Mouse (Mus musculus) MEL (cell line): ENCODE data around the gene Slc17a7. TPM values are rescaled to one million over a fixed set of nuclear protein-coding genes. Genes with fewer than 3 reads are reported as not detected.

Source experiments
- DNase-seq: peaks from one replicate; pipeline ENCODE4 v3.0.0; 2011; ENCODE audit warnings: low read depth, low spot score
- H3K27ac ChIP-seq: 2 replicates; pipeline ENCODE4 v1.5.1; 2012; ENCODE audit warnings: low read depth, mild to moderate bottlenecking, control low read depth, low read length, moderate library complexity; ENCODE audit not compliant: control insufficient read depth
- H3K27me3 ChIP-seq, 2 experiments: fragments of 150-350 bp in 1 of 2; sonication (generic) in 1 of 2; 2 replicates each; pipeline ENCODE4 v1.6.1; 2012; ENCODE audit warnings: low read length in 2 of 2, mild to moderate bottlenecking in 2 of 2, improper control_type of control experiment in 1 of 2, moderate library complexity in 1 of 2; ENCODE audit not compliant: insufficient read depth in 2 of 2, control insufficient read depth in 1 of 2
- H3K36me3 ChIP-seq, 2 experiments: 2 replicates each; pipeline ENCODE4 v1.6.1; 2012 to 2014; ENCODE audit warnings: low read length in 2 of 2, improper control_type of control experiment in 1 of 2, inconsistent platforms in 1 of 2, mild to moderate bottlenecking in 1 of 2; ENCODE audit not compliant: insufficient read depth in 2 of 2, control insufficient read depth in 1 of 2
- H3K4me1 ChIP-seq, 2 experiments: fragments of 150-350 bp in 1 of 2; sonication (generic) in 1 of 2; 2 replicates each; pipeline ENCODE4 v1.6.1; 2012; ENCODE audit warnings: low read length in 2 of 2, improper control_type of control experiment in 1 of 2, mild to moderate bottlenecking in 1 of 2; ENCODE audit not compliant: insufficient read depth in 2 of 2, control insufficient read depth in 1 of 2
- H3K4me3 ChIP-seq, 2 experiments: fragments of 150-350 bp in 1 of 2; sonication (generic) in 1 of 2; 2 replicates each; pipeline ENCODE4 v1.5.1; 2012; ENCODE audit warnings: low read depth in 2 of 2, low read length in 2 of 2, mild to moderate bottlenecking in 2 of 2, moderate library complexity in 2 of 2, control low read depth in 1 of 2, improper control_type of control experiment in 1 of 2; ENCODE audit not compliant: control insufficient read depth in 1 of 2, insufficient read depth in 1 of 2
- H3K79me2 ChIP-seq: 2 replicates; pipeline ENCODE4 v1.6.1; 2012; ENCODE audit warnings: mild to moderate bottlenecking, low read length, moderate library complexity; ENCODE audit not compliant: control insufficient read depth, poor library complexity, insufficient read depth
- H3K9ac ChIP-seq: 2 replicates; pipeline ENCODE4 v1.6.1; 2012; ENCODE audit warnings: low read depth, mild to moderate bottlenecking, control low read depth, low read length, moderate library complexity; ENCODE audit not compliant: control insufficient read depth, poor library complexity, severe bottlenecking
- H3K9me3 ChIP-seq: fragments of 150-350 bp; sonication (generic); replicated peaks from 2 replicates; pipeline ENCODE4 v1.6.1; 2012; ENCODE audit warnings: mild to moderate bottlenecking, low read length, improper control_type of control experiment, moderate library complexity; ENCODE audit not compliant: insufficient read depth
- CHD1 ChIP-seq: IDR thresholded peaks from 2 replicates; pipeline ENCODE4 v1.6.1; 2012; ENCODE audit warnings: low read depth, mild to moderate bottlenecking, inconsistent platforms, low read length, improper control_type of control experiment
- CHD2 ChIP-seq: IDR thresholded peaks from 2 replicates; pipeline ENCODE4 v1.6.1; 2011; ENCODE audit warnings: low read length, improper control_type of control experiment
- CTCF ChIP-seq, 3 experiments: IDR thresholded peaks in 2 of 3; conservative IDR thresholded peaks in 1 of 3; 2 replicates each; pipeline ENCODE4 v1.5.1; 2011 to 2012; ENCODE audit warnings: low read length in 3 of 3, low read depth in 2 of 3, mild to moderate bottlenecking in 2 of 3, improper control_type of control experiment in 1 of 3, inconsistent platforms in 1 of 3, mixed read lengths in 1 of 3, moderate library complexity in 1 of 3; ENCODE audit not compliant: control insufficient read depth in 1 of 3, insufficient read depth in 1 of 3, poor library complexity in 1 of 3, severe bottlenecking in 1 of 3
- E2F4 ChIP-seq: IDR thresholded peaks from 2 replicates; pipeline ENCODE4 v1.6.1; 2011; ENCODE audit warnings: low read depth, low read length, improper control_type of control experiment, borderline replicate concordance
- EP300 ChIP-seq, 2 experiments: IDR thresholded peaks; 2 replicates each; pipeline ENCODE4 v1.6.1; 2011; ENCODE audit warnings: improper control_type of control experiment in 2 of 2, low read length in 2 of 2, low read depth in 1 of 2, mild to moderate bottlenecking in 1 of 2
- GABPA ChIP-seq: IDR thresholded peaks from 2 replicates; pipeline ENCODE4 v1.6.1; 2012; ENCODE audit warnings: low read depth, mild to moderate bottlenecking, inconsistent platforms, low read length, improper control_type of control experiment, moderate library complexity
- GATA1 ChIP-seq: IDR thresholded peaks from 2 replicates; pipeline ENCODE4 v1.6.1; 2011; ENCODE audit warnings: low read depth, low read length, improper control_type of control experiment
- JUND ChIP-seq: IDR thresholded peaks from 2 replicates; pipeline ENCODE4 v1.6.1; 2011; ENCODE audit warnings: low read depth, mild to moderate bottlenecking, improper control_type of control experiment, low read length
- KAT2A ChIP-seq: conservative IDR thresholded peaks from 2 replicates; pipeline ENCODE4 v1.6.1; 2012; ENCODE audit warnings: low read depth, low read length, improper control_type of control experiment, inconsistent platforms
- MAFK ChIP-seq: IDR thresholded peaks from 2 replicates; pipeline ENCODE4 v1.6.1; 2011; ENCODE audit warnings: low read depth, mild to moderate bottlenecking, low read length, improper control_type of control experiment, borderline replicate concordance
- MAX ChIP-seq: IDR thresholded peaks from 2 replicates; pipeline ENCODE4 v1.6.1; 2011; ENCODE audit warnings: low read length, improper control_type of control experiment
- MAZ ChIP-seq: IDR thresholded peaks from 2 replicates; pipeline ENCODE4 v1.6.1; 2012; ENCODE audit warnings: low read depth, mild to moderate bottlenecking, inconsistent platforms, low read length, improper control_type of control experiment
- MEF2A ChIP-seq: IDR thresholded peaks from 2 replicates; pipeline ENCODE4 v1.6.1; 2014; ENCODE audit warnings: low read depth, mild to moderate bottlenecking, inconsistent platforms, low read length, improper control_type of control experiment; ENCODE audit not compliant: poor library complexity, insufficient replicate concordance, severe bottlenecking; ENCODE audit errors: extremely low read depth
- MXI1 ChIP-seq: IDR thresholded peaks from 2 replicates; pipeline ENCODE4 v1.6.1; 2011; ENCODE audit warnings: mild to moderate bottlenecking, low read depth, low read length, improper control_type of control experiment
- MYB ChIP-seq: IDR thresholded peaks from 2 replicates; pipeline ENCODE4 v1.6.1; 2011; ENCODE audit warnings: mild to moderate bottlenecking, low read depth, low read length, improper control_type of control experiment
- MYC ChIP-seq: IDR thresholded peaks from 2 replicates; pipeline ENCODE4 v1.6.1; 2011; ENCODE audit warnings: low read depth, mild to moderate bottlenecking, low read length, improper control_type of control experiment, moderate library complexity
- NRF1 ChIP-seq: IDR thresholded peaks from 2 replicates; pipeline ENCODE4 v1.6.1; 2014; ENCODE audit warnings: low read depth, mild to moderate bottlenecking, inconsistent platforms, low read length, improper control_type of control experiment, moderate library complexity; ENCODE audit not compliant: poor library complexity, insufficient read depth, severe bottlenecking
- POLR2A ChIP-seq, 2 experiments: IDR thresholded peaks; 2 replicates each; pipeline ENCODE4 v1.6.1; 2011 to 2012; ENCODE audit warnings: low read length in 2 of 2, mild to moderate bottlenecking in 2 of 2, control low read depth in 1 of 2, improper control_type of control experiment in 1 of 2, low read depth in 1 of 2, moderate library complexity in 1 of 2; ENCODE audit not compliant: control insufficient read depth in 1 of 2, insufficient read depth in 1 of 2, poor library complexity in 1 of 2
- POLR2AphosphoS2 ChIP-seq: IDR thresholded peaks from 2 replicates; pipeline ENCODE4 v1.6.1; 2011; ENCODE audit warnings: low read length, improper control_type of control experiment
- POLR2AphosphoS5 ChIP-seq: IDR thresholded peaks from 2 replicates; pipeline ENCODE4 v1.6.1; 2012; ENCODE audit warnings: low read depth, borderline replicate concordance, mild to moderate bottlenecking, inconsistent platforms, low read length, moderate library complexity, mixed read lengths
- RAD21 ChIP-seq: IDR thresholded peaks from 2 replicates; pipeline ENCODE4 v1.6.1; 2011; ENCODE audit warnings: mild to moderate bottlenecking, low read depth, low read length, improper control_type of control experiment
- TBP ChIP-seq: IDR thresholded peaks from 2 replicates; pipeline ENCODE4 v1.8.0; 2011; ENCODE audit warnings: low read depth, low read length, improper control_type of control experiment
- UBTF ChIP-seq: IDR thresholded peaks from 2 replicates; pipeline ENCODE4 v1.6.1; 2012; ENCODE audit warnings: low read depth, mild to moderate bottlenecking, inconsistent platforms, low read length, improper control_type of control experiment, moderate library complexity, borderline replicate concordance; ENCODE audit not compliant: insufficient read depth
- ZC3H11A ChIP-seq: IDR thresholded peaks from 2 replicates; pipeline ENCODE4 v1.6.1; 2012; ENCODE audit warnings: low read depth, mild to moderate bottlenecking, inconsistent platforms, low read length, improper control_type of control experiment
- ZKSCAN1 ChIP-seq: IDR thresholded peaks from 2 replicates; pipeline ENCODE4 v1.6.1; 2012; ENCODE audit warnings: low read depth, mild to moderate bottlenecking, inconsistent platforms, low read length, improper control_type of control experiment, moderate library complexity
- ZNF384 ChIP-seq: IDR thresholded peaks from 2 replicates; pipeline ENCODE4 v1.6.1; 2012; ENCODE audit warnings: low read depth, mild to moderate bottlenecking, inconsistent platforms, low read length, improper control_type of control experiment
- polyA plus RNA-seq, 2 experiments: library from polyadenylated mRNA; stranded (reverse) in 1 of 2; unstranded in 1 of 2; fragments of >175 nt in 1 of 2; fragments of >200 nt in 1 of 2; gene quantifications; 2 replicates each; pipeline versions ENCODE4 v1.2.1 to v1.2.4; 2012; ENCODE audit warnings: low replicate concordance in 2 of 2, low read depth in 1 of 2; ENCODE audit not compliant: insufficient read length in 2 of 2, insufficient read depth in 1 of 2, missing spikeins in 1 of 2
- total RNA-seq: library from RNA; depleted of rRNA; stranded (reverse); fragments of 300-350 nt; gene quantifications from 2 replicates; pipeline ENCODE4 v1.2.3, GENCODE M21; 2012

Gene Slc17a7
- total and polyA plus RNA-seq, 3 experiments: 0.23 to 1.0 TPM; not detected in 1

GRCm38 (mm10) chr7:45216442-45217183, 52.9 kb downstream of the Slc17a7 start:
- H3K36me3 ChIP-seq: peaks cover 0 to 9% of the 10 kb centered on the region in 2 experiments; a peak in 2 of 4 replicates
- H3K27ac ChIP-seq: no peak overlapping the region
- no peaks in the 10 kb centered on the region for H3K27me3 ChIP-seq
- no peaks in the 10 kb centered on the region for H3K9me3 ChIP-seq
- H3K4me1 ChIP-seq: peaks cover 7 to 19% of the 10 kb centered on the region in 2 experiments
- no peak for DNase-seq
- H3K79me2 ChIP-seq: no peaks in the 10 kb centered on the region
- no peak overlapping the region for H3K4me3 ChIP-seq
- H3K9ac ChIP-seq: no peak overlapping the region
- TF ChIP-seq ZC3H11A: no peak
- TF ChIP-seq KAT2A: no peak
- TF ChIP-seq ZKSCAN1: no peak
- no peak for TF ChIP-seq MXI1
- no peak for TF ChIP-seq CHD1
- TF ChIP-seq MYC: no peak
- no peak for TF ChIP-seq EP300 (IDR thresholded peaks at IDR 0.05; ENCODE audit: low read depth in 1 of 2, low read length in 2 of 2)
- TF ChIP-seq MEF2A: no peak
- no peak for TF ChIP-seq TBP
- TF ChIP-seq POLR2AphosphoS5: no peak
- no peak for TF ChIP-seq POLR2A (IDR thresholded peaks at IDR 0.05; ENCODE audit: control insufficient read depth in 1 of 2, insufficient read depth in 1 of 2, low read depth in 1 of 2, low read length in 2 of 2, poor library complexity in 1 of 2)
- TF ChIP-seq MYB: no peak
- TF ChIP-seq CTCF (IDR thresholded peaks at IDR 0.05 in 2 of 3, conservative IDR thresholded peaks at IDR 0.05 in 1 of 3; ENCODE audit: control insufficient read depth in 1 of 3, insufficient read depth in 1 of 3, low read depth in 2 of 3, low read length in 3 of 3, poor library complexity in 1 of 3, severe bottlenecking in 1 of 3): no peak
- TF ChIP-seq JUND: no peak
- TF ChIP-seq NRF1: no peak
- no peak for TF ChIP-seq POLR2AphosphoS2
- TF ChIP-seq ZNF384: no peak

GRCm38 (mm10) chr7:45221680-45222079, 57.9 kb downstream of the Slc17a7 start:
- Histone ChIP-seq H3K4me1 (0 out of 4 replicates have a peak, but pooled peaks cover 0 to 2% of the 10 kb centered on the region in 2 experiments), H3K27ac (no peak overlapping the region)

More at GRCm38 (mm10) chr7:45221680-45222079, 57.9 kb downstream of the Slc17a7 start:
- H3K9me3 ChIP-seq: no peaks in the 10 kb centered on the region
- H3K9ac ChIP-seq: no peak overlapping the region
- H3K36me3 ChIP-seq: no peaks in the 10 kb centered on the region
- no peak for DNase-seq
- TF ChIP-seq GABPA: no peak
- TF ChIP-seq MAZ: no peak
- TF ChIP-seq ZKSCAN1: no peak
- TF ChIP-seq CHD2: no peak
- TF ChIP-seq MAFK: no peak
- TF ChIP-seq POLR2A (IDR thresholded peaks at IDR 0.05; ENCODE audit: control insufficient read depth in 1 of 2, insufficient read depth in 1 of 2, low read depth in 1 of 2, low read length in 2 of 2, poor library complexity in 1 of 2): no peak
- TF ChIP-seq RAD21: no peak
- TF ChIP-seq GATA1: no peak
- no peak for TF ChIP-seq ZC3H11A
- no peak for TF ChIP-seq E2F4
- TF ChIP-seq CTCF (IDR thresholded peaks at IDR 0.05 in 2 of 3, conservative IDR thresholded peaks at IDR 0.05 in 1 of 3; ENCODE audit: control insufficient read depth in 1 of 3, insufficient read depth in 1 of 3, low read depth in 2 of 3, low read length in 3 of 3, poor library complexity in 1 of 3, severe bottlenecking in 1 of 3): no peak
- no peak for TF ChIP-seq UBTF
- no peak for TF ChIP-seq MAX
- H3K79me2 ChIP-seq: no peaks in the 10 kb centered on the region
- H3K4me3 ChIP-seq: no peak overlapping the region
- H3K27me3 ChIP-seq: peaks cover 0 to 5% of the 10 kb centered on the region in 2 experiments; a peak in 3 of 4 replicates
